Mouse (Mus musculus) layer of hippocampus, adult 11-12 months (tissue): ENCODE results near the gene Nek9.

Experiments used
- DNase-seq: peaks from one replicate; pipeline ENCODE4 v3.0.0; 2022; ENCODE audit warnings: low spot score

The Nek9 gene

DNA sequence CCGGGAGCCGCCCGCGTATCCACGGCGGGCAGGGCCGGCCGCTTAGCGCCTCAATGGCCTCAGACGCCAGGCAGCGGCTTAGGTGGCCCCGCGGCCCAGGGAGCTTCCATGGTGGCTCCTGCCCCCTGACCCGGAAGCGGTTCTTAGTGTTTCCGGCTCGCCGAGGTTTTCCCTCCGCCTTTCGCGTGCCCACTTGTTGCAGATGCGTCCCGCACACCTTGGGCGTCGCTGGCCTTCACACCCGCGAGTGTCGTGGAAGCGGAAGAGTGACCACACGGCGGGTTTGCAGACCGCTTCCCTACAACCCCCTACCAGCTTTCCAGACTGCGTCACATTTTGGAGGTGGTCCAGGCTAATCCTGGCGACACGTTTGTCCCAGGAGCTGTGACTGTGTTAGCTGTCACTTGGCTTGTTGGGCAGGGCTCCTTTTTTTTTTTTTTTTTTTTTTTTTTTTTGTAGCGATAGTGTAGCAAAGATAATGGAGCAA lies at the start of gene Nek9:
Nek9 (minus strand) TSS at position 120 of the 487 bp plus-strand sequence.
- DNase-seq: peak; percentile 93

DNA sequence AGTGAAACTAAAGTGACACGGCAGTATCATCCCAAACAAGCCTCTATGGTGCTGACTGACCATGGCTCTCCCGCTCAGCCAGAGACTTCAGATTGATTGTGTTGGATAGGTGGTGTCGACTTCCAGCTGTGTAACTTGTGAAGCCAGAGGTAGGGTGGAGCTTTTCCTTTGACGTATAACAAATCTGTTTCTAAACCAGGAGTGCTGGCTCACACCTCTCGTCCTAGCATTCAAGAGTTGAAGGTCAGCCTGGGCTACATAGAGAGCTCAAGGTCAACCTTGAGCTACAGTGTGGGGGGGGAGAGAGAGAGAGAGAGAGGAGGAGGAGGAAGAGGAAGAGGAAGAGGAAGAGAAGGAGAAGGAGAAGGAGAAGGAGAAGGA lies 46.8 kb upstream of the Nek9 start:
- DNase-seq: no peak

DNA sequence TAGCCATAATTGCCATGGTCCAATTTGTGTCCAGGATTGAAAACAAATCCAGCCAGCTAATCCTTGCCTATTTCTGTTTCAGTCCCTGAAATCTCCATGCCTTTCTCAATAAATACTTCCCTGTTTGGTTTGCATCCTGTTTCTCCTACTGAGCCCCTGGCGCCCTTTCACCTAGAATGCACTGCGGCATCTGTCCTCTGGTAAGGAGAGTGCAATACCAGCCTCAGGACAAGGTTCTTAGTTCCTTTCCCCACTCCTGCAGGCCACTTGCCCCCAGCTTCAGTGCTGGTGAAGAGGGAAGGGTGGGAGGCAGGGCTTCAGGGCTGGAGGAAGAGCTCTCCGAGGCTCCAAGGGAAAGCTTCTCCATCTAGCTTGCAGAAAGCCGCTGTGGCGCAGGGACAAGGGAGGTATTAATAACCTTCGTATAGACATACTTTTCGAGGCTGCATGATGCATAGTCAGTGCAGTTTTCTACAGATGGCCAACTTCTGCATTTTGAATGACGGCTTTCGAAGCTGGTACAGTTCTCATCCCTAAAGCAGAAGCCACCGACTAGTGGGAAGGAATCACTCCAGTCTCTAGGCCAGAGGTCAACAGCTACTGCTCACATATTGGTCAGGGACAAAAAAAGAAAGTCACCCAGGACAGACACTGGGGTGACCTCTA lies 46.3 kb upstream of the Nek9 start:
- DNase-seq: no peak

- DNase-seq: no peak
Measured at GRCm38 (mm10) chr12:85382761-85383680, 43.9 kb upstream of the Nek9 start.

DNA sequence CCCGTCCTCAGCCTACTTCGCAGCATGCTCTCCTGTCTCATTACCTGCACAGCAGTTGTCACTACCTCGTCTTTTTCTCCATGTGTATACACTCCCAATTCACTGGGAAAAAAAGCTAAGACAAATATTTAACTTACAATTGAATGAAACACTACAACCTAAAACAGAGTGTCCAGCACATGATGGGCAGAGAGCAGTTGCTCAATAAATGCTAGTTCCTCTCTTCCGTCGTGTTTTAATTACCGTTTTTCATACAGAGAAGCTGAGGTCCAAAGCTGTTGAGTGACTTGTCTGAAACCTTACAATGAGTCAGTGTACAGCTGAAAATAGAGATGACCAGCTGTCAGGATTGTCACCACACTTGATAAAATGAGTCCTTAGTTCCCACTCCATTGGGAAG lies 42.4 kb upstream of the Nek9 start:
- DNase-seq: no peak

DNA sequence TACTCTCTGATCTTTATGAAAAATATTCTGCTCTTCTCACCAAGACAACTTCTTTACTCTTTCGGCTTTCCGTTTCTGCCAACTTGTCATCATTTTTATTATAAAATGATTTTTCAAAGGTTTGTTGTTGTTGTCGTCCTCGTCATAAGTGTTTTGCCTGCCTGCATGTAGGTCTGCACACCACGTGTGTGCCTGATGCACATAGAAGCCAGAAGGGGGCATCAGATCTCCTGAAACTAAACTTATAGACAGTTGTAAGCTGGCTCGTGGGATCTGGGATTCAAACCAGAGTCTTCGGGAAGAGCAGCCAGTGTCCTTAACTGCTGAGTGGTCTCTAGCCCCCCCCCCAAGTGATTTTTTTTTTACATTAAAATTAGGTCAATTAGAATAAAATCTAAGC lies 41.8 kb upstream of the Nek9 start:
- DNase-seq: no peak

DNA sequence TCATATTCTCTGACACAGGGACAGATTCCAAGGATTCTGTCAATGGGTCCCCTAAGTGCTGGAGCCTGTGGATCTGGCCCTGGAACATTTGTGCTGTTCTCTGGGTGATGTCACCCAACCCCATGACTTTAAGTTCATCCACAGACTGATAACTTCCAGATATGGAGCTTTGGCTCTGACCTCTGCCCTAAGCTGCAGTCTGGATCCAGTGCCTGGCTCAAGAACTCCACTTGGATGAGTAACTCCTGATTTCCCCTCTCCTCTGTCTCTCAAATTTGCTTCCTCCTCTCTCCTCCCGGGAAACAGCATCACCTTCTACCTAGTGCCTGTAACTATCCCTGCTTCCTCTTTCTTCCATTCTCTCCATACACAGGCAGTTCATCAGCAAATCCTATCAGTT lies 41.1 kb upstream of the Nek9 start:
- DNase-seq: no peak

GRCm38 (mm10) chr12:85378271-85378670 lies 39.1 kb upstream of the Nek9 start:
- no peak for DNase-seq

DNA sequence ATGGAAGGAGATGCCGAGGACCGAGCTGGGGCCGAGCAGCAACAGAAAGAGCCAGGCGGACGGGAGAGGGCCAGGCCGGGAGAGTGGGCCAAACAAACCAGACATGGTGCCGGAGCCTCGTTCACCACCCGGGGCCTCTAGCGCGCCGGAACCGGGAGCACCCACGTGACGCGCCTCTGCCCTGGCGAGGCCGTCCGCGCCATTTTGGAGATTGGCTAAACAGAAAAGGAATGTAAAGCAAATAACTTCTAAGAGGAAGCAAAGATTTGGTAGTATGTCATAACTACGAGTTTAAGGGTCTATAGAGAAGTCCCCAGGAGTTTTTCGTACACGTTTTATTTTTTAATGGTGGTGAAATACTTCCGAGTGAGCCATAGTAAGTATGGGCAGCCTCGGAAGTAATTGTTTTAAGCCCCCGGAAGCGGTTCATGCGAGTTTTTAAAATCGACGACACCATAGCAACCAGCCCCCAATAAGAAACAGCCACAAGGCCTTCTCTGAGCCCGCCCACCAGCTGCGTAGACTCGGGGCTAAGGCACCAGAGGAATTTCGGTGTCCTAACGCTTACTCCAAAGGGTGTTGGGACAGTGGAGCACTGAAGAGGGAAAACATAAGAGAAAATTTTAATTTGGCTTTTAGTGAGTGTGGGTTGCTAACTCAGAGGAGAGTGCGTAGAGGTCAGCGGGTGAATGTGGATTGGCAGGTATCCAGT lies 35.6 kb upstream of the Nek9 start, which contains the start of gene Tmed10:
Tmed10 (minus strand) TSS at position 287 of the 712 bp plus-strand sequence.
- DNase-seq: peak; percentile 95

DNA sequence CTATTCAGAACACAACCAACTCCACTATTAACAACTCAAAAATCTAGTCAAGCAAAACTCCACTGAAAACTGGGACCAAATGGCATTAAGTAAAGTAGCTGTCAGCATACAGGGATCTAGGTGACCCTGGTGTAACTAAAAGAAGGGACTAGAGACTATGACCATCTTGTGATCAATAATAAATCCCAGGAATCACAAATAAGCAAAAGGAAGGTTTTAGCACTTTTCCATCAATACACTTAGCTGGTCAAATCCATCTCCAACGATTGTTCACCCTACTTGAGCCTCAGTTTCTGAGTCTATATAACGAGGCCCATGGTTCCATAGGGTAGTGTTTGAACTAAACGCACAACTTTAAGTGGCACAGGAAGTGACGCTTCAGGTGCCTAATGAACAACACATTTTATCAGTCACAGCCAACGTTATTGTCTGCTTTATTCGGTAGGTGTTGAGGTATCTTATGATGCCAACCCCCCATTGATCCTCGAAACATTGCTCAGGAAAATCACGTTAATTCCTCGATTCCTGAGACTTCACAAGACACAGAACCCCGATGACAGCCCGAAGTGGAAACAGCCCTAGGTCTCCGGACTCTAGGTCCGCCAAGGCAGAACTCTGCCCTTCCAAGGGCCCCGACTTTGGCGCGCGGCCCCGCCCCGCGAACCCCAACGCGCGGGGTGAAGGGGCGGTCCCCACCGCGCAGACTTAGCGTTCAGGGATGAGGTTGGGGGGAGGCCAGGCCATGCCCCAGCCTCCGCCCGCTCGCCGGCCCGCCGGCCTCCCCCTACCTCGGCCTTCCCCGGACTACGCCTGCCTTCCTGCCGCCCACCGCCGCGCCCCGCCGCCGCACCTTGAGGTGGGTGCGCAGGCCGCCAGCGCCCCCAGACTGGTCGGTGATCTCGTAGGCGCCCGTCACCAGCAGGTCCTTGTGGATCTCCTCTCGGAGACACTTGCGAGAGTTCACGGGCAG lies 34.7 kb upstream of the Nek9 start:
- DNase-seq: peak; percentile 58

DNA sequence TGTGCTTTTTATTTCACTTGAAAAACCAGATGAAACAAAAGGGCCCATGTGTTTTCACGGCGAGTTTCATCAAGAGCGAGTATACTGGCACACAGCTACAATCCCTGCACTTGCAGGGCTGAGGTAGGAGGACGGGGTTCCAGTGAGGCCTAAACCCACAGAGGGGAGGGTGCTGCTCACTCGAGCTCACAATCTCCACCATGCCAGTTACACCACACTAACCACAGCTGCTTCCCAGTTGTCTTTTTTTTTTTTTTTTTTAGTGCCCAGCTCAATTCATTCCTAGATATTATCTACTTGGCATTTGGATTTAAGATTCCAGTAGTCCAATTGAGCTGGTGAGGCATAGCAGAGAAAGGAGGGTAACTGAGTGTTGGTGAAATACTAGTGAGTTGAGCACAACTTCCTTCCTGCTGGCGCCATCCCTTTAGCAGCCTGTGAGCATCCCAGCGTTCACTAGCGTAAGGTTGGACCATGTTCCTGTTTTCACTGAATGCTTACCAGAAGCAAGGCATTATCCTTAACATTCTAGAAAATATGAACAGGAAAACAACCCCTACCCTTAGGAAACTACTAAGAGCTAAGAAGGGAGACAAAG lies 33.0 kb upstream of the Nek9 start:
- no peak for DNase-seq

DNA sequence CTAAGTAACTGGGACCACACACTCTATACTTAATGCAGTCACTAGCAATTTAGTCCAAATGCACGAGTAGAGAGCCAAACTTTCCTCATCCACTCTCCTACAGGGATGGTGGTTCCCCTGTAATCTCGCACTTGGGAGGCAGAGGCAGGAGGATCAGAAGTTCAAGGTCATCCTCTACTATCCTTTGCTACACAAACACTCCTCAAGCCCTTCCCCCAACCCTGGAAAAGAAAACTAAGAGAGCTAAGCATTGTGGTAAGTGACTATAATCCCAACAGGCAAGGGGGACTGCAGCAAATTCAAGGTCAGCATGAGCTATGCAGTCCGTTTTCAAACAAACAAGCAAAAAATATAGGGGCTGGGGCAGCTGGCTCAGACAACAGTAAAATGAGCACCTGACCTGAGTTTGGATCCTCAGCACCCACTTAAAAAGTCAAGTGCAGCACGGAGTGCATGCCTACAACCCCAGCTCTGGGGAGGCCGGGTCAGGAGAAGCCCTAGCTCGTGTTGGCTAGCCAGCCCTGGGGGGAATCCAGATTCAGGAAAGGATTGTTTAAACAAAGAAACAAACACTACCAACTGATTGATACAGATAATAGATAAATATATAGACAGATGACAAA lies 29.4 kb upstream of the Nek9 start:
- DNase-seq: no peak

DNA sequence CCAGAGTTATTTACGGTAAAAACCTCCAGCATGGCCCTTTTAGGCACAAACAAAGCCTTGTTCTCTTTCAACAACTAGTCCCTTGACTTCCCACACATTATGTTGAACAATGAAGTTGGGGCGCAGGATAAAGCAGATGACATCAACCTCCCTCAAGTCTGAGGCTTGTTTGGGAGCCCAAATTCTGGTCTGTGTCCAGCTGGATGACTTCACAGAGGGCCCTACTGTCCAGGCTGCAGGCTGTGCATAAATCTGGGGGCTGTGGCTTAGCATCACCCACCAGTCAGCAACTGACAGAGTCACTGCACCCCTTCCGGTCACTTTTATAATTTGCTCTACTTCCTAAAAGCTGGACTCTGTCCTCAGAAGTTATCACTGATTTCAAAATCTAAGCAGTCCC lies 27.1 kb upstream of the Nek9 start:
- peak; percentile 81 for DNase-seq

- DNase-seq: no peak
Measured at GRCm38 (mm10) chr12:85362510-85362909, 23.3 kb upstream of the Nek9 start.

GRCm38 (mm10) chr12:85361580-85361979 lies 22.4 kb upstream of the Nek9 start:
- DNase-seq: no peak

- no peak for DNase-seq
Measured at GRCm38 (mm10) chr12:85361165-85361564, 22.0 kb upstream of the Nek9 start.

DNA sequence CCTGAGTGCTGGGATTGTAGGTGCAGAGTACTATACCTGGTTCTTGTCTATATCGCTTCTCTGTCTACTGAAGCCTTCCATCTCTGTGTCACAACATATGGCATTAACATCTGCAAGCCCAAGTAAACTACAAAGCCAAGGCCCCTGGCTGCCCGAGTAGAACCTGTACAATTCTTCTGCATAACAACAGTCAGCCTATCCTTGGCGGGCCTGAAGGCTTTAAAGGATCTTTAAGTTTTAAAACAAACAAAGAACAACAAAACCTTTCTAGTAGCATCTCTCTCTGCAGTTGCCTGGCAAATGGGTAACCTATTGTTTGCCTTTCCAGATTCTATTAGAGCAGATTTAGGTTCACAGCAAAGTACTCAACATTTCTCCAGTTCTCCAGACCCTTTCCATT lies 14.9 kb upstream of the Nek9 start:
- no peak for DNase-seq

DNA sequence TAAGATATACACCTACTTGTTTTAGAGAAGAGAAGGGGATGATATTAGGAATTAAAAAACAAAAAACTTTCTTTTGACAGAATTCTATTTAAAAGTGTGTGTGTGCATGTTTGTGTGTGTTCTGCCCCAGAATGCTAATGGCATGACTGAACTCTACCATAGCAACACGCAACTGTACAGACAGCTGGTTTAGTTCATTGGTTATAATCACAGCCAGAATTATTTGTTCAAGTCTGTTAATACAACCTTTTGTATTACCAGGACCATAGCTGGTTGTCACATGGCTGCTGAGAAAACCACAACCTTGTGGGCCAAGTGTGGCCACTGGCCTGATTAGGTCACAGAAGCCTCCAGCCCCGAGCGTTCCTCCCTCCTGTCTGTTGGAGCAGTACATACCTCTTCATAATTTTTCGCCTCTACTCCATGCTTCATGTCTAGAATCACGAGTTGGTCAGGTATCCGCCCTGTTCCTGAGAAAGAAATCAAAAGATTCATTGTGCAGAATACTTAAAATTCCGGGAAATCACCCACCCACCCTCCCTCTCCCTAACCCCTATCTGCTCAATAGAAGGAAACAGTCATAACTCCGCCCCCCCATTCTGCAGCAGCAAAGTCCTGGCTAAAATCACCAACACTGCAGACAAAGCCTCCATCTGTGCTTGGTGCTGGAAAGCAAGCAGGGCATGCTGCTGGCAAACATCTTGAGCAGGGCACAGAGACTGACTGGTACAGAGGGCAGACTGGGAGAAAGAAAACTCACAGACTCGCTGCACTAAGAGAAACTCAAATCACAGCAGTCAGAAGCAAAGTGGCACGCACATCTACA lies 11.5 kb upstream of the Nek9 start:
- peak; percentile 74 for DNase-seq

DNA sequence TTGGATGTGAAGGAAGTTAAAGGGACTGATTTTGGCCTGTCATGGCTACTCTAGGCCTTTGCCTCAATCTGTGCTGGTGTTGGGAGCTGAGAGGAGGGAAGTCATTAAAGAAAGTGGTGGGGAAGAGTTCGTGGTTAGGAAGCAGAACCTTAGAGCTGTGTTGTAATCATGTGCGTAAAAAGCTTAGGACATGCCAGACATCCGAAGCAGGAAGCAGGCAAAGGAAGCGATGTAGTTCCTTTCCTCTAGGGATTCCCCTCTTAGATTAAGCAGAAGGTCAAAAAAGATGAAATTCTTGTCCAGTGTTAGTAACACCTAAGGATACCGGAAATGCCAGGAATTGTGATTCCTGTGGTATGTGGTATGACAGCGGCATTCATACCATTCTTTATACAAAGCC lies 9.2 kb upstream of the Nek9 start:
- DNase-seq: no peak

DNA sequence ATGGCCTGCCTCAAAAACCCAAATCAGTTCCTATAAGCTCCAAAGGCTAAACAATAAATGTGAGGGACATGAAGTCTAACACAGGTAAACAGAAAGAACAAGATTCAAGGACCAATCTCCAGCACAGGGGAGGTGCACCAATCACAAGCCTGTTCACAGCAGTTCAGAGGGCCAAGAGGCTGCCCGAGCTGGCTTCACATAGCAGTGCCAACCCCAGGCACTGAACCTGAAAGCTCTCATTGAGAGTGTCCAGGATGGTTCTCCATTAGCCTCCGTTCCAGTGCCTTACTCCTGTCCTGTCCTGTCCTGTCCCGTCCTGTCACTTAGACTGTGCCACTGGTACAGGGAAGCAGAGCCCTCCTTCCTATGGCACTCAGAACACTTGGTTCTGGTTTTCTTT lies 8.0 kb upstream of the Nek9 start:
- no peak for DNase-seq
